Mouse (Mus musculus) yolk sac, embryonic 10.5 days (tissue): ENCODE measurements around the gene Dennd4b.
A peak's percentile ranks its signal among the peaks of the same experiment; 100 is the strongest.
"Not testable (repeated sequence)": the region's sequence is repeated elsewhere in the genome, so short reads cannot be mapped to it uniquely, and the experiment has no call there.

Experiments
- DNase-seq: peaks from one replicate; pipeline ENCODE4 v3.0.0-alpha.2; 2017; ENCODE audit warnings: low spot score

Gene Dennd4b

GRCm38 (mm10) chr3:90265034-90265931, at the start of gene Dennd4b:
Dennd4b (plus strand) TSS chr3:90265185.
- DNase-seq: peak; percentile 90

GRCm38 (mm10) chr3:90215825-90216380, 49.1 kb upstream of the Dennd4b start:
- no peak for DNase-seq

- peak; percentile 47 for DNase-seq
Observed at GRCm38 (mm10) chr3:90220088-90220487, 44.9 kb upstream of the Dennd4b start.

GRCm38 (mm10) chr3:90220531-90220951, 44.4 kb upstream of the Dennd4b start:
- DNase-seq: peak; percentile 84

GRCm38 (mm10) chr3:90221123-90221522, 43.9 kb upstream of the Dennd4b start:
- no peak for DNase-seq

GRCm38 (mm10) chr3:90222455-90222854, 42.5 kb upstream of the Dennd4b start:
- no peak for DNase-seq

GRCm38 (mm10) chr3:90222941-90223340, 42.0 kb upstream of the Dennd4b start:
- DNase-seq: no peak

- DNase-seq: no peak
Observed at GRCm38 (mm10) chr3:90224331-90224730, 40.7 kb upstream of the Dennd4b start.

GRCm38 (mm10) chr3:90231075-90231474, 33.9 kb upstream of the Dennd4b start:
- no peak for DNase-seq

- DNase-seq: peak; percentile 94
Observed at GRCm38 (mm10) chr3:90231507-90232333, 33.3 kb upstream of the Dennd4b start, which contains the start of gene Jtb. Jtb (plus strand) TSS chr3:90231597.

- no peak for DNase-seq
Observed at GRCm38 (mm10) chr3:90241251-90241650, 23.7 kb upstream of the Dennd4b start.

- no peak for DNase-seq
Observed at GRCm38 (mm10) chr3:90241669-90242358, 23.2 kb upstream of the Dennd4b start.

- DNase-seq: peak; percentile 33
Observed at GRCm38 (mm10) chr3:90242984-90243775, 21.8 kb upstream of the Dennd4b start, which contains the start of gene Creb3l4. Creb3l4 (minus strand) TSS chr3:90243512.

GRCm38 (mm10) chr3:90245406-90245805, 19.6 kb upstream of the Dennd4b start:
- no peak for DNase-seq

- no peak for DNase-seq
Observed at GRCm38 (mm10) chr3:90247630-90247959, 17.4 kb upstream of the Dennd4b start.

GRCm38 (mm10) chr3:90247960-90248745, 16.8 kb upstream of the Dennd4b start, which contains the start of gene Slc39a1:
Slc39a1 (plus strand) TSS chr3:90248172.
- peak; percentile 97 for DNase-seq

GRCm38 (mm10) chr3:90248746-90249100, 16.3 kb upstream of the Dennd4b start:
- DNase-seq: peak; percentile 49

- DNase-seq: peak; percentile 30
Observed at GRCm38 (mm10) chr3:90250791-90251190, 14.2 kb upstream of the Dennd4b start.

GRCm38 (mm10) chr3:90251731-90252226, 13.2 kb upstream of the Dennd4b start:
- DNase-seq: not testable (repeated sequence)

GRCm38 (mm10) chr3:90252659-90253058, 12.3 kb upstream of the Dennd4b start:
- DNase-seq: not testable (repeated sequence)
